Mouse (Mus musculus): Measurements from ENCODE around the gene Fam83d.
A peak's percentile ranks its signal among the peaks of the same experiment; 100 is the strongest.
"Not testable (repeated sequence)": the region's sequence is repeated elsewhere in the genome, so short reads cannot be mapped to it uniquely, and the experiment has no call there.

Gene Fam83d

DNA sequence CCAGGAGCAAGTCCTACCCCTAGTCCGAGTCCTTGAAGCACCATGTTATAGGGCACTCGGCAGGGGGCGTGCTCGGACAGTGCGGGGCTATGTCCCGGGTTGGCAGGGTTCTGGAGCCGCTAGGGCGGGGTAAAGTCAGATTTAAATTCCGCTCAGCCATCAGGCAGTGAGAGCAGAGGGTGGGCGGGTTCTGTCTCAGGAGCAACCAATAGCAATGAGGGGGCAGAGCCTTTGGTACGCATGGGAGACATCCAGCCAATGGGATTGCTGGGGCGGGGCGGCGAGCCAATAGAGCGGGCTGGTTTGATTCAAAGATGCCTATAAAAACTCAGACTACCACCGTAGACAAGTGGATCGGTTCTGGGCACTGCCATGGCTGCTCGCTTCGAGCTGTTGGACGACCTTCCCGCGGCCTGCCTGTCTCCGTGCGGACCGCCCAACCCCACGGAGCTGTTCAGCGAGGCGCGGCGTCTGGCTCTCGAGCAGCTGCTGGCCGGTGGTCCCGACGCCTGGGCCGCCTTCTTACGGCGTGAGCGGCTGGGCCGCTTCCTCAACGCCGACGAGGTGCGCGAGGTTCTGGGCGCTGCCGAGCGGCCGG is at the start of gene Fam83d:
Gene Fam83d, plus strand, starts transcription at position 352 of the 598 bp plus-strand sequence.
- peak; percentile 83 to 91 for DNase-seq

DNA sequence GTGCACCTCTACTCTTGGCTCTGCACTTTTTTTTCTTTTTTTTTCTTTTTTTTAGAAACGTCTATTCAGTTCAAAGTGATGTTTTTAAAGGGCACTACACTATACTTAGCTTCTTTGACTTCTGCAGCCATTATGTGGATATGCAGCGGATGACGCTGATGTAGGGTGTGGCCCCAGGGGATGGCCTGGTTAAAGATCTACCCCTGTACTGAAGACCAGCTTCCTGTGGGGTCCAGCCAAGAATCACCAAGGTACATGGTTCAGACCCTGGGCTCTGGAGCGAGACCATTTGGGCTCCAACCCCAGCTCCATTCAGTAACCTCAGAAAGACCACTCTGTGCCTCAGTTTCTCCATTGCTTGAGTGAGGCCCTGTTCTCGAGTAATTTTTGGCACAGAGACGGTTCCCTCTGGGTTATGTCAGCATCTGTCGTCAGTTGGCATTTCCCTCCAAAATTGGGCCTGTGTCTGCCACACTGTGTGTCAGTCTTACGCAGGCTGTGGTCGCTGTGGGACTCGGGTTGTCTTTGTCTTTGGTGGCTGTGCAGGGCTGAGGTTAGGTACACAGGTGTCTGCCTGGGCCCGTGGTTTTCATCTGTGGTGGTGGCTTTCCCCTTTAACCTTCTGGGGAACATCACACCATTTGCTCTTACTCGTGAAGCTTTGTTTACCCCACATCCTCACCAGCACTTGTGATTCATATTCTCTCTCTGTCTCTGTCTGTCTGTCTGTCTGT is 48.9 kb upstream of the Fam83d start:
- DNase-seq, result no peak

DNA sequence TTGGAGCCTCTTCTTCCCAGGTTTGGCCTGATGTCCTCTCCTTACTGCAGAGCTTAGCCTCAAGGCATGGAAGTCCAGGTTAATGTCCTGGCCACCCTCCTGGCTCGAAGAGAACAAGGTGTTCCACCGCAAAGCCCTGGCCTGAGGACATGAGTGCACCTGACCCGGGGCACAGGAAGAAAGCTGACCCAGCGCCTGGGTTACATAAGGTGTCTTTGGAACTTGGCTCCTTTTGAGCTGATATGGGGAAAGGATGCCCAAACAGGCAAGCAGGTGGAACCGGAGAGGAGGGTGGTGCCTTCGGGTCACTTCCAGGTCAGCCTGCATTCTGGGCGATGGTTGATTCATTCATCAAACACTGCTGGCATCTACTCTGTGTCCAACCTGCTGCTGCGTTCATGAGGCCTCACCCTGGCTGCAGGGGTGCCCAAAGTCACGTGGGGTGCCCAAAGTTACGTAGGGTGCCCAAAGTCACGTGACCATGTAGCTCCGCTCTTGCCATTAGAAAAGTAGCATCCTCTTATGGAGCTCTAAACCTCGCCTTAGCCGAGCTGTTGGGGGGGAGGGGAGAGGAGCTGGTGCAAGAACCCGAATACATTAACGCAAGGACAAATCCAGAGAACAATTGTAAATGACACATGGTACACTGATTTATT is 47.0 kb upstream of the Fam83d start:
- DNase-seq, result no peak

DNA sequence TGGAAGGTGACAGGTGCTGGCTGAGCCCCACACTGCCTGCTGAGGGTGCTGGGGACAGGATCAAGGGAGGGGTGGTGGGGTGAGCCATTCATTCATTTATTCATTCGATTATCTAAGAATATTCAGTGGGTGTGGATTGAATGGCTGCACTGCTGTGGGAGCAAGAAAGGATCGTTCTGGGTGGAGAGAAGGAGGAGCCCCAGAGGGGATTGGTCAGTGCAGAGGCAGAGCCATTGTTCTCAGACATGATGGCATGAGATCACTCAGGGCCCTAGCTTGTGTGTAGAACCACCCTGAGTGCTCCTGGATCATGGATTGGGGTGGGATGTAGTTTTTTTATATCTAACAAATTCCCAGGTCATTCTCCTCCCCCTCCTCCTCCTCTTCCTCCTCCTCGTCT is 46.4 kb upstream of the Fam83d start:
- DNase-seq, result no peak

DNA sequence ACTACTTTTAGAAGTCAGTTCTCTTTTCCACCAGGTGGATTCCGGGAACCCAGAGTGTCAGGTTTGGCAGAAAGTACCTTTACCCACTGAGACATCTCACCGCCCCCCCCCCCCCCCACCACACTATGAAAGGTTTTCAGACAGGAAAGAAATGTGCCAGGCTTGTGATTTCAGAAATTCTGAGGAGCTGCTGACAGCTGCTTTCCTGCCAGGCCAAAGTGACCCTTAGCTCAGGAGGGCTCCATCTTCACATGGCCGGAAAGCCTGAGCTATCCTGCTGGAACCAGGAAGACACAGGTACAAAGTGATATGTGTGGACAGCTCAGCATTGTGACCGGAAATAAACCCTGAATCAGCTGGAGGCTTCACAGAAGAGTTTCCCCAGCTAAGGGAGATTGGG is 45.8 kb upstream of the Fam83d start:
- no peak for DNase-seq

DNA sequence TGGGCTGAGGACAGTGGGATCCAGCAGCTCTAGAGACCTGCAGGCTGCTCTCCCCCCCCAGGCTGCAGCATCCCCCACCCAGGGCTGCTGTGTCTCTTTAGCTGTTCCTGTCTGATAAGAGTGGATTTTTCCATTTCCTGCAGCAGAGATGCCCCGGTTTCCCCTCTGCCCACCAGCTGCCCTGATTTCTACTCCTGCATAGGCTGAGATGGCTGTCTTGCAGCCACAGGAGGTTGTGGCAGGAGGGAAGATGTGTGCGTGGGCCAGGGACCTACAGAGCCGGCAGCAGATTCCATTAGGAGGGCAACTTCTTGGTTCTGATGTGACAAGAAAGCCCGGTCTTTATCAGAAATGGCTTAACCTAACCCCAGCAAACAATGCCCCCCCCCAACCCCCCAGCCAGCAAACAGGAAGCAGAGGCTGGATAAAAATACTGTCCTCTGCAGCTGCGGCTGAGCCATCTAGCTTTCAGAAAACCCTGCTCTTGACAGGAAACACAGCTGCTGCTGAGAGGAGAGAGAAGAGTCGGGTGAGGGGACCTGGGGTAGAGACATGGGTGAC is 44.8 kb upstream of the Fam83d start:
- no peak for DNase-seq

DNA sequence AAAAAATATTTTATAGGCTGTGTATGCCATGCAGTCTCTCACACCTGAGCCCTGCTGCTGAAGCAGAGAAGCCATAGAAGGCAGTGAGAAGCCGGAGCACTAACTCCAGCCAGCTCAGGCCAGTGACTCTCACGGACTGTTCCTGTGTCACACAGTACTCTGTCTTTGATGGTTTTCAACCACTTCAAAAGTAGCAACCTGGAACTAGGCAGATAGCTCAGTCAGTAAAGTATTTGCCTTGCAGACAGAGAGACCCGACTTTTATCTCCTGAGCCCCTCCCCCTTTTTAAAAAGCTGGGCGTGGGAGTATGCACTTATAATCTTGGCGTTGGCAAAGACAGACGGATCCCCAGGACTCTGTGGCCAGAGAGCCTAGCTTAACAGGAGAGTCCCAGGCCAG is 44.1 kb upstream of the Fam83d start:
- no peak for DNase-seq

DNA sequence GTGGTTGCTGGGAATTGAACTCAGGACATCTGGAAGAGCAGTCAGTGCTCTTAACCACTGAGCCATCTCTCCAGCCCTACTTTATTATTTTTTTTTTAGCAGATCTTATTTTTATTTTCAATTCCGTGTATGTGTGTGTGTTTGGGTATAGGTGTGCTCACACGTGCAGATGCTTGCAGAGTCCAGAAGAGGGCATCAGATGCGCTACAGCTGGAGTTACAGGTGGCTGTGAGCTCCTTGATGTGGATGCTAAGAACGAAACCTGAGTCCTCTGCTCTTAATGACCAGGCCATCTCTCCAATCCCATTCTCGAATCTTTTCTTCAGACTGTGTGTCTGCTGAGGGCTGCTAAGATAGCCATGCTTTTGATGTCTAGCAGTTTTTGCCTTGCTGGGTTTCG is 41.6 kb upstream of the Fam83d start:
- no peak for DNase-seq

DNA sequence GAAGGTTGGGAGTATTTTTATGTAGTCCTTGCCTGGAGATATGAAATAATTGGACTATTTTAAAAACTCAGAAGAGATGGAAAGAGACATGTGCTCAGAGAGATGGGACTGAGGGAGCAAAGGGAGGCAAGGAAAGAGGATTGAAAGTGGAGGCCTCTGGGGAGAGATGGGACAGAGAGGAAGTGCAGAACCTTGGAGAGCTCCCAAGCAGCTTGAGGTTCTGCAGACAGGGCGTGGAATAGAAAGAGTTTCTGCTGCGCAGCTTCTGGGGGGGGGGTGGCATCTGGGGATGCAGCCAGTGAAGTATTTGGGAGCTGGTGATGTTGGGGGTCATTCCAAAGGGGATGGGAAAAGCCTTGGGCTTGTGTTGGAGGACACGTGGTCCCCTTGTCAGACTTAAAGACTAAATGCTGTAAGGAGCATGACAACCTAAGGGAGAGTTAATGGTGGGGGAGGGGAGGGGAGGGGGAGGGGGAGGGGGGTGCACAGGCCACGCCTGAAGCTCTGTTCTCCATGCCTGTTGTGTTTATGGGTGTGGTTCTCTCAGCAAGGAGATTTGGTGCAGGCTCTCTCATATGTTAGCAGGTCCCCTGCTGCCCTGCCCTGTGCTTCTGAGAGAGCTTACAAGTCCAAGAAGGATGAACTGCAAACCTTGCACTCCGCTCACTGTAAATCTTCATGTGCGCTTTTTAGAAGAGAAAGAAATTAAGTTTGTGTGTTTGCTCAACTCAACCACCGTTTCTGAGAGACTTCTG is 39.7 kb upstream of the Fam83d start:
- DNase-seq, result no peak

DNA sequence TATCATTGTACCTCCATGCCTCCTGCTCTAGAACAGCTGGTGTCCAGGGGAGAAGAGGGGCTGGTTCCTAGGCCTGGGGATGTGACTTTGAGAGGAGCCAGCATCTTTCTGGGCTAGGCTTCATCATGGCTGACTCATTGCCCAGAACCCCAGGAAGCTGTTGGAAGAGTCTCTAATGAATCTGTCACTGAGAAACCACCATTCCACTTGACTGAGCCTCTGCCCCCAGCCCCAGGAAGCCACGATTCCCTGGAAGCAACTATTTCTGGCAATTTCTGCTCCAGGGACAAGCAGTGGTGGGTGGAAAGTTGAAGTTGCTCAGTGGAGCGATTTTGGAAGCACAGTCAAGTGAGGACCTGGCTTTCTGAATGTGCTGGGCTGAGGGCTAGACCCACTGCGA is 37.0 kb upstream of the Fam83d start:
- DNase-seq, result peak in 1 of 2 experiments; percentile 38

DNA sequence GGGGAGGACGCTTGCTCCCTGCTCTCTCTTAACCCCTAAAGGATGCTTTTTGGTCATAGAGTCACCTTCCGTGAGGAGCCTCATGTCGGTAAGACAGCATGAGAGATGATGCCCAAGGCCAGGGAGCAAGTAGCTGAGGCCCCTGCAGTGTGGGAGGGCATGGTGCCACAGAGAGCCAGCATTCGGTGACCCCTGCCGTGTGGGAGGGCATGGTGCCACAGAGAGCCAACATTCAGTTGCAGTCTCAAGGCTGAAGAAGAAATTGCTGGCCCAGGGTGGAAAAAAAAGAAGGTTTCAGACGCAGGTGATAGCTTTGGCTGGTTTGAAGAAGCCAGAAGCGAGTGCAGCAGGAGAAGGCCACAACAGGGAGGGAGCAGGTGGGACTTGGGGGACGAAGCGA is 35.4 kb upstream of the Fam83d start:
- peak in 1 of 2 experiments; percentile 49 for DNase-seq

DNA sequence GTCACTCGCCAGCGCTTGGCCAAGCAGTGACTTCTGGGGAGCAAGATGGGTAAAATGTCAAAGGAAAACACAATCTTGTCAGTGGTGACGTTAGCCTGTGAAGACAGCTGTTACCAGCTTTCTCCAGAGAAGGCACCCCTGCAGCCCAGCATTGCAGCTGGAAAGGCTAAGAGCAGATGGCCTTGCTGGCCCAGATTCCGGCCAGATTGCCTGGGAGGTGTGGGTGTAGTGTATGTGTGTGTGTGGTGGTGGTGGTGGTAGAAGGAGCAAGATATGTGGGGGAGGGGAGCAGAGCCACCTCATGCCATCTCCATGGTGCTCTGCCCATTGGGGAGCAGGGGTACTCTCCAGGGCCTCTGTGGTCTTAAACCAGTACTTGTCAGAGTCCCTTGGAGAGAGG is 34.8 kb upstream of the Fam83d start:
- no peak for DNase-seq

DNA sequence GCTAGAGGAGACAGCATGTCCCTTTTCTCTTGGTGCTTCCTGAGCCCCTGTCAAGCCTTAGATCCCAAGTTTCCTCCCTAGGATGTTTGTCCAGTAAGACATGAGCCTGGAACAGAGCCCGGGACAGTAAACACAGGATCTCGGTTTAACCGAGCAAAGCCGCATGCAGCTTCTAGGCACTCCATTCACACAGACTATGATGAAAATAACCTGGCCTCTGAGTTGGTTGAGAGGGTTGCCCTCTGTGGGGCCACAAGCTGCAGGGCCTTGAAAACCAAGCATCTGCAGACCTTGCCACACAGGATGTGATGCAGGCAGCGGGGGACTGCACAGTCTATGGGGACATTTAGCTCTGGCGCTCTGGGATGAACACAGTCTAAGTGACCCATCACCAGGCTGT is 34.0 kb upstream of the Fam83d start:
- DNase-seq, result no peak

DNA sequence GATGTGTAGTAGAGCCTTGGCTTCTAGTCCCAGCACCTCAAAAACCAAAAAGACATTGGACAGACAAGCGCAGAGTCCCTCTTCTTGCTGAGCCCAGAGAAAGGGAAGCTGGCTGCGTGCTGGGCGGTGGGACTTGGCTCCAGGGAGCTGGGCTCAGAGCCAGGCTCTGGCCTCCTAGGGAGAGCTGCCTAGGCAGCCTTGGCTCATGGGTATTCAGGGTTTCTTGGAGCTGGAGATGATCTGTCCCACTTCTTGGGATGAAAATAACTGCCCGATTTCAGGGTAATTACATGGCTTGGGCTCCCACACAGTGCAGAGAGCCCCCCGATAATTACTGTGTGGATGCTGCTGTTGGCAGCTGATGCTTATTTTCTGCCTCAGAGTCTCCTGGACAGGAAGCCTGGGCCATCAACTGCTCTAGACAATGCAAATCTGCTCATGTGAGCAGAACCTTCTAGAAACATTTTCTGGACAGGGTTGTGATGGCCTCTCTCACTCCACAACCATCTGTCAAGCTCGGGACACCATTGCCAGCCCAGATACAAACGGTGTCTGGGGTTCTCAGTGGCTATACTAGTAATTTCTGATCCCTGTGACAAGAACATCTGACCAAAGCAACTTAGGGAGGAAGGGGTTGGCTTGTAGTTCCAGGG is 33.3 kb upstream of the Fam83d start:
- DNase-seq, result peak in 1 of 2 experiments; percentile 32

DNA sequence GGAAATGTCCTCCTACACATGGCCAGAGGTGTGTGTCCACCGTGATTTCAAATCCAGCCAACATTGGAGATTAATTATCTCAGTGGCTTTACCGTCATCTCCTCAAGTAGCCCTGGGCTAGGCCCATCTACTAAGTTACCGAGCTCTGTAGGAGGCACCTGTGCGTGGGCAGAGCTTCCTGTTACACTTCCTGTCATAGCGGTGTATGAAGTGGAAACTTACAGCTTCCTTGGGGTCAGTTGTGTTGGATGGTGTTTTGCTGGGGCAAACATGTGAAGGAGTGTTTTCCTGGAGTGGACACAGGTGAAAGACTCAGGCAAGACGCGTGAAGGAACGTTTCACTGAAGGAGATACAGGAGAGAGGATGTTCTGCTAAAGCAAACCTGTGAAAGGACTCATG is 32.6 kb upstream of the Fam83d start:
- DNase-seq, result no peak

DNA sequence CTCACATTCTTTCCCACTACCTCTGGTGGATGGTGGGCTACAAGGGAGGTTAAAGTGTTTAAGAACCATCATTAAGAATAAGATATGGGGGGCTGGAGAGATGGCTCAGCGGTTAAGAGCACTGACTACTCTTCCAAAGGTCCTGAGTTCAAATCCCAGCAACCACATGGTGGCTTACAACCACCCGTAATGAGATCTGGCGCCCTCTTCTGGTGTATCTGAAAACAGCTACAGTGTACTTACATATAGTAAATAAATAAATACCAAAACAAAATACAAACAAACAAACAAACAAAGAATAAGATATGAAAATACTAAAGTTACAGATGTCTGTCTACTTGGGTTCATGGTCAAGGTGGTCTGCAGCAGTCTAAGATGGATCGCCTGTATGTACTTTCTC is 31.6 kb upstream of the Fam83d start:
- not testable (repeated sequence) for DNase-seq

DNA sequence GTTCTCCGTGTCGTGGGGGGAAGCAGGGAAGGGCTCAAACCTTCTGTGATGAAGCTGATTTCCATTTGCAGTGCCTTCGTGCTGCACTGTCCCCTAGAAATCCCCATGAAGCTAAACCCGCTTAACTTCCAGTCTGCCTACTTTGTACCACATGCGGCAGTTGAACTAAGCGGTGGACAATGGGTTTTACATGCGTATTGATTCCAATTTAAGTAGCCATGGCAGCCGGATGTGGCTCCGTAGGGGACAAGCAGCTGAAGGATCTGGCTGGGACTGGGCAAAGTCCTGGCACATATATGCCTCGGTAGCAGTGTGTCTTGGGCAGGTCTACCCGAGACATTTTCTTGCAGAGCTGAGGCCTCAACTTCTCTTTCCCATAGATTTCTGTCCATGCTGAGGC is 29.3 kb upstream of the Fam83d start:
- DNase-seq, result no peak

DNA sequence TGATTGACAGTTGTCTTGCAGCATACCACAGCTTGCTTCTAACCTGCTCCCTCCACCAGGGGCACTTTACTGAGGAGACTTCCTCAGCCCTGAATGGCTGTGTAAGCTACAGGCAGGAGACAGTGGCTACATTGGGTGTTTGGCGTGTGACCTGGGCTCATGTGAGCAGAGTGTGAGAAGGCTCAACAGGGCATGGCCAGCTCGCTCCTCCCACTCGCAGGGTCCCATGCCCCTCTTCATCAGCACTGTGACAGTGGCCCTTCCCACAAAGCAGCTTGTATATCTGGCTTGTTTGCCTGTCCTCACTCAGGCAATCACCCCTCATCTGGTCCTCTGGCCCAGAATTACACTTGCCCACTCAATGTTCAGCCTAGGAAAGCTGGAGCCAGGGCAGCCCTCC is 28.8 kb upstream of the Fam83d start:
- DNase-seq, result no peak

DNA sequence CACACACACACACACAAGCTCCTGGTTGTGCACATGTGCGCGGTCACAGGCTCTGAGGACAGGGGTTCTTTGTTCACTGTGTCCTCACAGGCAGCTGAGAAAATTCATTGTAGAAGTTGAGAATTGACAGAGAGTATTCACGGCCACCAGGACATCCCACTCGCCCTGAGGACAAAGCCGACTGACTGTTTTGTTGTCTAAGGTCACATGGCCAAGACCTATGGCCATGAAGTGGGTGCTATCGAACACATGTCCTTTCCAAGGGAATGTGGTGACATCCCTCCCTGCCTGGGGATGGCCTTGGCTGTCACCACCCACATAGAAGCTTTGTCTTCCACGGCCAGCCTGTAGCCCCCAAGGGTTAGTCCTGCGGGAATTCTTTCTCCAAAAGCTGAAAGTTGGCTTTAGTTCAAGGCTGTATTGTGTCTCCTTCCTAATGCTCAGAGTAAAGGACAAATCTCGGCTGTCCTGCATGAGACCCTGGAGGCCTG is 26.8 kb upstream of the Fam83d start:
- no peak for DNase-seq

DNA sequence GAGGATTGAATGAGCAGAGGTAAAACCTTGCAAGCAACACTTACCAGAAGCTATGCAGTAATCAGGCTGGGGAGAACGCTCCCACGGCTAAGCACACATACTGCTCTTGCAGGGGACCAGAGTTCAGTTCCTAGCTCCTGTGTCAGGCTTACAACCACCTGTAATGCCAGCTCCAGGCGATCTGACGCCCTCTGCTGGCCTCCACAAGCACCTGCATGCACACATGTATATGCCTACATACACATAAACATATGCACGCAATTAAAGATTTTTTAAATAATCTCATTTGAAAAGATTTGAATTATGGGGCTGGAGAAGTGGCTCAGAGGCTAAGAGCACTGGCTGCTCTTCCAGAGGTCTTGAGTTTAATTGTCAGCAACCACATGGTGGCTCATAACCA is 25.5 kb upstream of the Fam83d start:
- no peak for DNase-seq

DNA sequence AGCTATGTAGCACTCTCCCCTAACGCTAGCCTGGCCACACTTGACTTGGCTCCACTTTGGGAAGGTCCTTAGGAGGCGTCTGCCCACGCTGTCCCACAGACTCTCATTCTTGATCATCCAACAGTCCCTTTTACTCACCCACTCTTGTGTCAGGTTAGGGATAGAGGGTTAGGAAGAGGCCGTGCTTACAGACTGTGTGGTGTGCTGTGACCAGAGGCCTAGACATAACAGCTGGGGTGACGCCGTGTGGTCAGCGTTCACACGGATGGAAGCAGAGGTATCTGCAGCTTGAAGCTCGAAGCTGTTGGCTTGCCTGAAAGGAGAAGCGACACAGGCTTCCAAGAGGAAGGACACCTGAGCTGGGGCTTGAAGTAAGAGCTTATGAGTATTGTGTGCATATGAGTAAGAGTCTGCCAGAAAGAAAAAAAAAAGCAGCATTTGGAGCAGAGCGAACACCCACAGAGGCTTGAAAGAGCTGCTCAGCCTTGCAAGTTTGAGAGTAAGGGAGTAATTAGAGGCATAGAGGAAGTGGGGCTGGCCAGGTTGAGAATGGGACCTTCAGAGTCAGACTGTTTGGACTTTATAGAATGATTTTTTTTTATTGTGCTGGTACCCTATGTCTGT is 24.3 kb upstream of the Fam83d start:
- DNase-seq, result no peak

DNA sequence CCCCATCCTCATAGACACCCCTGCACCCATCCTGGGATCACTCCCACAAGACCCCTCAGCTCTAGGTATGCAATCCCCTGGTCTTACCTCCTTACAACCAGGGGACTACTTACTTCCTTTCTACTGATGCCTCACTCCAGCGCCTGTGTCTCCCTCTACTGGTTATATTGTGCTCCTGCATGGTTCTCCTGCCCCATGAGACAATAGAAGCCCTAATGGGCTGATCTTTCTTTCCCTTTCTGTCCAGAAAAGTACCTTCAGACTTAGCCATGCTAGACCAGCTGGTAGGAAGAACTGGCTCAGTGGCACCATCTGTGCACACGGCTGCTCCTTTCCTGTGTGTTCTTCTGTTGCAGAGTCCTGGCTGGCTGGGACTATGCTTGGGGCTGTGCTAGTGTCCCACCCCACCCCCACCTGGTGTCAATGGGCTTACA is 22.8 kb upstream of the Fam83d start:
- peak in 1 of 2 experiments; percentile 31 for DNase-seq
